Comparison of ENCODE assay signal across 10 mouse cellular contexts in the genomic region with DNA sequence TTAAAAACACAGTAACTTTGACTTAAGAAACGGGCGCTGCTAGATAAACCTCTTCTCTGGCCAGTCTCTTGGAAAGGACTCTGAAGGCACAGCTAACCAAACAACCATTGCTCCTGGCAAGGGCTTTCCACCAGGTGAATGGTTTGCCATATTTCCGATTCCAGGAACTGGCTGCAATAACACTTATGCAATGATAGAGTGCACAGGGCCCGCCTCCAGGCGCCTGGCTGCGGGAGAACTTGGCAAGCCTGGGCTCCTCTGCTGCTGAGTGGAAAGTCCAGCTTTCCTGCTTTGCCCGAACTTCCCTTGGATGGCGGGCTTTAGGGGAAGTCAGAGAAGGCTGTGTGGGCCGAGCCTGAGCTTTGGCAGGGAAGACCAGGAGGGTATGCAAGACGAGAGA.
DNase-seq lines count a peak whose midpoint lies in the region; ATAC-seq and TF ChIP-seq lines count a peak whose summit lies in the region.
"Had no signal": no experiment of that assay in that cellular context is flagged by ENCODE, and none has a peak within 500 bp of the region (broad histone marks: within the 10 kb centered on the region; RNA-seq: fewer than 3 reads in every experiment).

No protein-coding gene starts in this region.

- no peak for ATAC-seq in liver, embryonic 11.5 days (replicated peaks; ENCODE audit: low FRiP score)
- ATAC-seq in intestine, postnatal 0 days = peak; percentile 69
- ATAC-seq in lung, embryonic 16.5 days (ENCODE audit: low read depth) = peak; percentile 88
- ATAC-seq in frontal cortex, adult (ENCODE audit: low TSS enrichment) = no peak
- no peak for ATAC-seq in hindbrain, embryonic 13.5 days (ENCODE audit: low FRiP score)

- no peaks in the 10 kb centered on the region for H3K27me3 ChIP-seq in liver, embryonic 11.5 days (replicated peaks; ENCODE audit: control insufficient read depth, insufficient read depth, low read length)
- no peaks in the 10 kb centered on the region for H3K27me3 ChIP-seq in intestine, postnatal 0 days (replicated peaks; ENCODE audit: control insufficient read depth, insufficient read depth, low read length)
- no peaks in the 10 kb centered on the region for H3K27me3 ChIP-seq in lung, embryonic 16.5 days (ENCODE audit: control insufficient read depth, insufficient read depth, low read depth, low read length)
- no peaks in the 10 kb centered on the region for H3K27me3 ChIP-seq in hindbrain, embryonic 13.5 days
- no peaks in the 10 kb centered on the region for H3K27me3 ChIP-seq in hindbrain, embryonic 10.5 days (ENCODE audit: insufficient read depth, poor library complexity, severe bottlenecking)
- H3K27me3 ChIP-seq: embryonic facial prominence, embryonic 13.5 days had no signal

- TF ChIP-seq CTCF in intestine, postnatal 0 days (IDR thresholded peaks at IDR 0.05; ENCODE audit: low read depth) = no peak

- no peaks in the 10 kb centered on the region for H3K4me1 ChIP-seq in liver, embryonic 11.5 days (replicated peaks; ENCODE audit: control insufficient read depth, insufficient read depth, low read length)
- no peaks in the 10 kb centered on the region for H3K4me1 ChIP-seq in intestine, postnatal 0 days (replicated peaks; ENCODE audit: control insufficient read depth, insufficient read depth, low read length)
- peaks cover 10% of the 10 kb centered on the region for H3K4me1 ChIP-seq in lung, embryonic 16.5 days (replicated peaks; ENCODE audit: control insufficient read depth, insufficient read depth, low read length)
- H3K4me1 ChIP-seq in hindbrain, embryonic 13.5 days (replicated peaks) = no peaks in the 10 kb centered on the region
- peaks cover 6% of the 10 kb centered on the region; the same call in 1 of the 2 replicates for H3K4me1 ChIP-seq in hindbrain, embryonic 10.5 days (replicated peaks)

- no peak overlapping the region for H3K9ac ChIP-seq in liver, embryonic 11.5 days (ENCODE audit: low read depth, low read length)
- no peak overlapping the region for H3K9ac ChIP-seq in intestine, postnatal 0 days (ENCODE audit: low read depth, low read length)
- peak overlapping the region; percentile 22; the same call in 1 of the 2 replicates for H3K9ac ChIP-seq in lung, embryonic 16.5 days (ENCODE audit: low read length)
- no peak overlapping the region for H3K9ac ChIP-seq in hindbrain, embryonic 13.5 days
- H3K9ac ChIP-seq: embryonic facial prominence, embryonic 13.5 days had no signal

- DNase-seq in liver = peak; percentile 20
- DNase-seq in liver, embryonic 11.5 days (ENCODE audit: low spot score) = no peak
- DNase-seq in fat pad, adult 2 months (ENCODE audit: extremely low read depth, low read depth, low spot score) = peak; percentile 81
- no peak for DNase-seq in hindbrain, embryonic 10.5 days (ENCODE audit: low spot score)

- WGBS in liver, embryonic 11.5 days = 70% methylated on average over 10 of the region's 10 CpGs
- 33% methylated on average over 10 of the region's 10 CpGs for WGBS in intestine, postnatal 0 days
- WGBS in lung, embryonic 16.5 days = 26% methylated on average over 10 of the region's 10 CpGs
- 86% methylated on average over 10 of the region's 10 CpGs for WGBS in hindbrain, embryonic 13.5 days
- 85% methylated on average over 10 of the region's 10 CpGs for WGBS in hindbrain, embryonic 10.5 days

- H3K4me2 ChIP-seq in liver, embryonic 11.5 days = no peak overlapping the region
- no peak overlapping the region for H3K4me2 ChIP-seq in intestine, postnatal 0 days (replicated peaks; ENCODE audit: low read depth)
- H3K4me2 ChIP-seq in lung, embryonic 16.5 days (ENCODE audit: low read depth, low read length) = no peak overlapping the region
- no peak overlapping the region for H3K4me2 ChIP-seq in hindbrain, embryonic 13.5 days
- H3K4me2 ChIP-seq: embryonic facial prominence, embryonic 13.5 days had no signal

- no peaks in the 10 kb centered on the region for H3K9me3 ChIP-seq in liver, embryonic 11.5 days (ENCODE audit: control insufficient read depth, low read length)
- H3K9me3 ChIP-seq in intestine, postnatal 0 days (ENCODE audit: control insufficient read depth) = no peaks in the 10 kb centered on the region
- no peaks in the 10 kb centered on the region for H3K9me3 ChIP-seq in lung, embryonic 16.5 days (ENCODE audit: control insufficient read depth, low read length)
- no peaks in the 10 kb centered on the region for H3K9me3 ChIP-seq in hindbrain, embryonic 13.5 days
- H3K9me3 ChIP-seq in hindbrain, embryonic 10.5 days = no peaks in the 10 kb centered on the region
- H3K9me3 ChIP-seq: embryonic facial prominence, embryonic 13.5 days had no signal

- no peaks in the 10 kb centered on the region for H3K36me3 ChIP-seq in liver, embryonic 11.5 days (ENCODE audit: control insufficient read depth, insufficient read depth, low read length)
- no peaks in the 10 kb centered on the region for H3K36me3 ChIP-seq in intestine, postnatal 0 days (ENCODE audit: control insufficient read depth, insufficient read depth)
- H3K36me3 ChIP-seq in lung, embryonic 16.5 days (ENCODE audit: control insufficient read depth, insufficient read depth, low read length) = no peaks in the 10 kb centered on the region
- H3K36me3 ChIP-seq in hindbrain, embryonic 13.5 days = no peaks in the 10 kb centered on the region
- H3K36me3 ChIP-seq in hindbrain, embryonic 10.5 days = no peaks in the 10 kb centered on the region
- H3K36me3 ChIP-seq: embryonic facial prominence, embryonic 13.5 days; G1E had no signal

- H3K27ac ChIP-seq in liver, embryonic 11.5 days (ENCODE audit: low read depth, low read length) = no peak overlapping the region
- peak overlapping the region; percentile 69 for H3K27ac ChIP-seq in intestine, postnatal 0 days (ENCODE audit: low read depth, low read length)
- peak overlapping the region; percentile 24 for H3K27ac ChIP-seq in lung, embryonic 16.5 days (ENCODE audit: low read length)
- no peak overlapping the region for H3K27ac ChIP-seq in hindbrain, embryonic 13.5 days
- H3K27ac ChIP-seq in hindbrain, embryonic 10.5 days = no peak overlapping the region
- H3K27ac ChIP-seq: embryonic facial prominence, embryonic 13.5 days had no signal

- no peak overlapping the region for H3K4me3 ChIP-seq in liver, embryonic 11.5 days (ENCODE audit: low read depth, low read length)
- no peak overlapping the region for H3K4me3 ChIP-seq in intestine, postnatal 0 days (ENCODE audit: low read depth, low read length)
- H3K4me3 ChIP-seq in lung, embryonic 16.5 days (ENCODE audit: low read length) = no peak overlapping the region
- H3K4me3 ChIP-seq in hindbrain, embryonic 13.5 days = no peak overlapping the region
- H3K4me3 ChIP-seq in hindbrain, embryonic 10.5 days = no peak overlapping the region
- H3K4me3 ChIP-seq: embryonic facial prominence, embryonic 13.5 days had no signal

Comparison
In these comparisons a context has a peak if more than half of its experiments do, and no peak if none do; other contexts are left out.
1. DNase-seq: peak in liver (single experiment) and fat pad, adult 2 months (single experiment); none in liver, embryonic 11.5 days (single experiment) and hindbrain, embryonic 10.5 days (single experiment).
2. ATAC-seq: peak in intestine, postnatal 0 days (single experiment) and lung, embryonic 16.5 days (single experiment); none in liver, embryonic 11.5 days (single experiment), frontal cortex, adult (single experiment) and hindbrain, embryonic 13.5 days (single experiment).
3. H3K27ac ChIP-seq: peak in intestine, postnatal 0 days (single experiment) and lung, embryonic 16.5 days (single experiment); none in liver, embryonic 11.5 days (single experiment), hindbrain, embryonic 13.5 days (single experiment) and hindbrain, embryonic 10.5 days (single experiment).